Mouse (Mus musculus) forebrain, embryonic 10.5 days (tissue): ENCODE measurements at regions not wholly inside any gene's neighbourhood (a gene's known extent, or its start where the extent isn't known, plus 50 kb on each side); places are given as distances from the start of the nearest gene placed in this dataset.

Experiments
- DNase-seq: peaks from one replicate; pipeline ENCODE4 v3.0.0-alpha.2; 2017; ENCODE audit warnings: low spot score; ENCODE audit errors: extremely low spot score
- H3K27ac ChIP-seq: fragments of 300-500 bp; sonication (generic); 2 replicates; pipeline ENCODE4 v1.5.1; 2016; ENCODE audit warnings: mild to moderate bottlenecking
- H3K27me3 ChIP-seq: fragments of 300-500 bp; sonication (generic); 2 replicates; pipeline ENCODE4 v1.6.1; 2016; ENCODE audit warnings: mild to moderate bottlenecking; ENCODE audit not compliant: poor library complexity, severe bottlenecking
- H3K36me3 ChIP-seq: fragments of 300-500 bp; sonication (generic); replicated peaks from 2 replicates; pipeline ENCODE4 v1.6.1; 2016; ENCODE audit warnings: mild to moderate bottlenecking, moderate library complexity
- H3K4me1 ChIP-seq: fragments of 300-500 bp; sonication (generic); 2 replicates; pipeline ENCODE4 v1.6.1; 2016
- H3K4me3 ChIP-seq: fragments of 300-500 bp; sonication (generic); 2 replicates; pipeline ENCODE4 v1.5.1; 2016; ENCODE audit warnings: mild to moderate bottlenecking, moderate library complexity
- H3K9me3 ChIP-seq: fragments of 300-500 bp; sonication (generic); 2 replicates; pipeline ENCODE4 v1.6.1; 2016; ENCODE audit warnings: mild to moderate bottlenecking, moderate library complexity
- WGBS: fragments of 180-500 bp; shearing (Covaris S2); methylation state at CpG from one replicate; pipeline ENCODE4 v1.1.7; 2016; 5-methylcytosine and 5-hydroxymethylcytosine counted together

- DNase-seq: no peak
- Histone ChIP-seq H3K4me3 (no peak overlapping the region), H3K27me3 (no peaks in the 10 kb centered on the region), H3K9me3 (no peaks in the 10 kb centered on the region), H3K4me1 (no peaks in the 10 kb centered on the region), H3K36me3 (no peaks in the 10 kb centered on the region), H3K27ac (no peak overlapping the region)
- 78% methylated on average over 3 of the region's 3 CpGs for WGBS
Observed at GRCm38 (mm10) chr16:95903383-95903913, 87.3 kb downstream of the Psmg1 start.

DNA sequence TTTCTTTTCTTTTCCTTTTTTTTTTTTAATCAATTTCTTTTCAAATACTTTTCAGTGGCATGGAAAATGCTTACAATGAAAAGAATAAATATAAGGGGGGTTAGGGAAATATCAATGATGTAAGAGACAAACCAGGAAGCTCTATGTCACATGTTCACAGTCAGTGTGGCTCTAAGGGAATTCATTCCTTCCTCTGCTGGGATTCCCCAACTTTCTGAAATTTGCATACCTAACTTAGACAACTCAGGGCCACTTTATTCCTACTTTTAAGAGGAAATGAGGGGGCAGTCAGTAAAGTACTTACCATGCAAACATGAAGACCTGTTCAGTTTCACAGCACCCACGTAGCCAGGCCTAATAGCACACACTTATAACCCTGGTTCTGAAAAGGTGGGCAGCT is 88.6 kb downstream of the Psmg1 start:
- H3K4me1 ChIP-seq: no peaks in the 10 kb centered on the region
- H3K36me3 ChIP-seq: no peaks in the 10 kb centered on the region
- 85% methylated on average over 1 of the region's 1 CpGs for WGBS
- no peak for DNase-seq
- H3K9me3 ChIP-seq: no peaks in the 10 kb centered on the region
- no peaks in the 10 kb centered on the region for H3K27me3 ChIP-seq
- no peak overlapping the region for H3K4me3 ChIP-seq
- no peak overlapping the region for H3K27ac ChIP-seq

- Histone ChIP-seq H3K36me3 (no peaks in the 10 kb centered on the region), H3K4me3 (no peak overlapping the region), H3K9me3 (no peaks in the 10 kb centered on the region), H3K27me3 (no peaks in the 10 kb centered on the region), H3K4me1 (no peaks in the 10 kb centered on the region), H3K27ac (no peak overlapping the region)
- WGBS: 86% methylated on average over 9 of the region's 9 CpGs
- DNase-seq: no peak
Observed at GRCm38 (mm10) chr16:95901388-95901787, 89.4 kb downstream of the Psmg1 start.

GRCm38 (mm10) chr16:95900181-95900580 is 90.6 kb downstream of the Psmg1 start:
- Histone ChIP-seq H3K27me3 (no peaks in the 10 kb centered on the region), H3K27ac (no peak overlapping the region), H3K4me3 (no peak overlapping the region), H3K4me1 (no peaks in the 10 kb centered on the region), H3K9me3 (no peaks in the 10 kb centered on the region), H3K36me3 (no peaks in the 10 kb centered on the region)
- 86% methylated on average over 9 of the region's 9 CpGs for WGBS
- no peak for DNase-seq

GRCm38 (mm10) chr16:95899672-95900071 is 91.1 kb downstream of the Psmg1 start:
- no peak for DNase-seq
- H3K4me3 ChIP-seq: no peak overlapping the region
- H3K27ac ChIP-seq: no peak overlapping the region
- H3K36me3 ChIP-seq: no peaks in the 10 kb centered on the region
- no peaks in the 10 kb centered on the region for H3K27me3 ChIP-seq
- WGBS: 85% methylated on average over 3 of the region's 3 CpGs
- no peaks in the 10 kb centered on the region for H3K9me3 ChIP-seq
- H3K4me1 ChIP-seq: no peaks in the 10 kb centered on the region

DNA sequence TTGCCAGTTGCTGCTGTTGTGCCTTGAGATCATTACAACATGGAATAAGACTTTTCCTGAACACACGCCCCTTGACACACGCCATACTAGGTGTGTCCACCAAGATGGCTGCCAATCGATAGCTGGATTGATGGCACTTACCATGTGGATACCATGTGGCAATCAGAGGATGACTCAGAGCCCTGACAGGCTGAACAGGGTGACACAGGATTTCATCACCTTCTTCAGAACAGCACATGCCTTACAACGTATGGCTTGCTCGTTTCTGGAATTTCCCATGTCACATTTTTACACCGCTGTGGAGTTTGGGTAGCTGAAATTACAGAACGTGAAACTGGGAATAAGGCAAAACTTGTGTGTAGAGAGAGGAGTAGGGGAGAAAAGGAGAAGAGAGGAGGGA is 92.9 kb downstream of the Psmg1 start:
- Histone ChIP-seq H3K27me3 (no peaks in the 10 kb centered on the region), H3K4me1 (no peaks in the 10 kb centered on the region)
- 94% methylated on average over 7 of the region's 7 CpGs for WGBS

GRCm38 (mm10) chr16:95896126-95896525 is 94.6 kb downstream of the Psmg1 start:
- Histone ChIP-seq H3K4me3 (no peak overlapping the region), H3K27ac (no peak overlapping the region), H3K27me3 (no peaks in the 10 kb centered on the region), H3K4me1 (no peaks in the 10 kb centered on the region), H3K9me3 (no peaks in the 10 kb centered on the region), H3K36me3 (no peaks in the 10 kb centered on the region)
- WGBS: 74% methylated on average over 6 of the region's 6 CpGs
- no peak for DNase-seq

More for the DNA sequence above, 92.9 kb downstream of the Psmg1 start:
- no peaks in the 10 kb centered on the region for H3K9me3 ChIP-seq
- DNase-seq: no peak
- H3K27ac ChIP-seq: no peak overlapping the region
- no peak overlapping the region for H3K4me3 ChIP-seq
- no peaks in the 10 kb centered on the region for H3K36me3 ChIP-seq

DNA sequence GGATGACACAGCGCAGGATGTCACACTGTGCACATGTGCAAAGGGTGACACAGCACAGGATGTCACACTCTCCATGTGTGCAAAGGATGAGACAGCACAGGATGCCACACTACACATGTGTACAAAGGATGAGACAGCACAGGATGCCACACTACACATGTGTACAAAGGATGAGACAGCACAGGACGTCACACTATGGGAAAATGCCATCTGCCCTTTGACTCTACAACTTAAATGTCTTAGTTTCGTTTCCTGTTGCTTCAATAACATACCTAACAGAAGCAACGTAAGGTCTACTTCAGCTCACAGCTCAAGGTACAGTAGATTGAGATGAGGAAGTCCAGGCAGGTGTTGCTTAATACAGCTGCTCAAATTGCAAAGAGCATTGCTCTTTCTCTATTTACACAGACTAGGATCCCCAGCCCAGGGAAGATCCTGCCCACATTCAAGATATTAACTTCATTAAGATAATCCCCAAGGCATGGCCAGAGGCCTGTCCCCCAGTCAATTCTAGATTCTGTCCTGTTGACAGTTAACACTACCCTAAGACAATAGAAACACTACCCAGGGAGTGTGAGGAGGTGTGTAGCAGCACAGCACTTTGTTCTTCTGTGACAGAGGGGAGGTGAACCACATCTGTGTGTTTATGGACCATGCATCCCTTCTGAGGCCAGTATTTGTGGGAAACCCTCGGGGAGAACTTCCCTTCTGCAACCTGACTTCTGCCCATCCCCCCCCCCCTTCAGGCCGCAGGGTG is 97.0 kb downstream of the Psmg1 start:
- no peaks in the 10 kb centered on the region for H3K9me3 ChIP-seq
- H3K27ac ChIP-seq: no peak overlapping the region
- no peaks in the 10 kb centered on the region for H3K4me1 ChIP-seq
- no peaks in the 10 kb centered on the region for H3K27me3 ChIP-seq
- WGBS: 80% methylated on average over 6 of the region's 6 CpGs
- H3K36me3 ChIP-seq: no peaks in the 10 kb centered on the region
- no peak overlapping the region for H3K4me3 ChIP-seq
- no peak for DNase-seq

DNA sequence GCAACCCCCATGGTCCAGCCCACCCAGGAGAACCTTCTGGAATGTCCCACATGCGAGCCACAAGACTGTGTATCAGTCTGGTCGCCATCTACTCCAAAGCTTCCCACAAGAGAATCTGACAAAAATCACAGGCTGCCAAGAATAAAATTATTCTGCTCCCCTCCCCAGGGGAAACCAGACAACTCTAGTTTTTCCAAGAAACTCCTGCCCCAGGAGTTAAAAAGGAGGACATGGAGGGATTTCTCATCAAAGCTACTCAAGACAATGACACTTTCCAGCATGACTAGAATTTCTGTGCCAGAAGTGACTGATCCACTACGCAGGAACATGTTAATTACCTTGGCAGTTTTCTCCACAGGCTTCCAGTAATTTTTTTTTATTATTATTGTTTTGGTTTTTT is 98.4 kb downstream of the Psmg1 start:
- Histone ChIP-seq H3K4me1 (no peaks in the 10 kb centered on the region), H3K27ac (no peak overlapping the region), H3K36me3 (no peaks in the 10 kb centered on the region), H3K27me3 (no peaks in the 10 kb centered on the region), H3K9me3 (no peaks in the 10 kb centered on the region), H3K4me3 (no peak overlapping the region)
- WGBS: 88% methylated on average over 3 of the region's 3 CpGs
- no peak for DNase-seq

DNA sequence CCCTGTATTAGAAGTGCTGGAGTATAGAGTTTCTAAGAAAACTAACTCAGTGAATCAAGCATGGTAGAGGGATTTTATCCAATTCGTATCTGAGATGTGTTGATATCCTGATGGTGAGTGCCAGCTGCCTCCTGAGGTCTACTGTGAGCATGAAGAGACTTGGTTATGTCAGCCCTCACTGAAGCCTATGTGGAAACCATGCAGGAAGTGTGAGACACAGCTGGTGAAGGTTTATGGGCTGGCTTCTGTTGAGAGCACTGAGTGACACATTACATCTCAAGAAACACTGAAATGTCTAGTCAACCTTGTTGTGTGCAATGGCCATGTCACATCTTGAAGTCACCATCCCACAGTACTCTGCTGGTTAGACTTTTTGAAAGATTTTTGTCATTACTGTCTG is 104.6 kb downstream of the Psmg1 start:
- no peaks in the 10 kb centered on the region for H3K36me3 ChIP-seq
- no peaks in the 10 kb centered on the region for H3K27me3 ChIP-seq
- WGBS: 89% methylated on average over 1 of the region's 1 CpGs
- no peak for DNase-seq
- no peak overlapping the region for H3K4me3 ChIP-seq
- H3K9me3 ChIP-seq: no peaks in the 10 kb centered on the region
- H3K27ac ChIP-seq: no peak overlapping the region
- H3K4me1 ChIP-seq: no peaks in the 10 kb centered on the region

- H3K9me3 ChIP-seq: no peaks in the 10 kb centered on the region
- 0 out of 2 replicates have a peak, but pooled peaks cover 2% of the 10 kb centered on the region for H3K4me1 ChIP-seq
- no peak overlapping the region for H3K27ac ChIP-seq
- no peak for DNase-seq
- H3K27me3 ChIP-seq: no peaks in the 10 kb centered on the region
- H3K36me3 ChIP-seq: no peaks in the 10 kb centered on the region
- 91% methylated on average over 4 of the region's 4 CpGs for WGBS
- H3K4me3 ChIP-seq: no peak overlapping the region
Observed at GRCm38 (mm10) chr16:95873297-95873696, 117.5 kb downstream of the Psmg1 start.

GRCm38 (mm10) chr16:95872436-95872835 is 118.3 kb downstream of the Psmg1 start:
- 0 out of 2 replicates have a peak, but pooled peaks cover 2% of the 10 kb centered on the region for H3K4me1 ChIP-seq
- no peaks in the 10 kb centered on the region for H3K36me3 ChIP-seq
- H3K27me3 ChIP-seq: no peaks in the 10 kb centered on the region
- H3K4me3 ChIP-seq: no peak overlapping the region
- H3K9me3 ChIP-seq: no peaks in the 10 kb centered on the region
- WGBS: 86% methylated on average over 3 of the region's 3 CpGs
- H3K27ac ChIP-seq: no peak overlapping the region
- DNase-seq: no peak

DNA sequence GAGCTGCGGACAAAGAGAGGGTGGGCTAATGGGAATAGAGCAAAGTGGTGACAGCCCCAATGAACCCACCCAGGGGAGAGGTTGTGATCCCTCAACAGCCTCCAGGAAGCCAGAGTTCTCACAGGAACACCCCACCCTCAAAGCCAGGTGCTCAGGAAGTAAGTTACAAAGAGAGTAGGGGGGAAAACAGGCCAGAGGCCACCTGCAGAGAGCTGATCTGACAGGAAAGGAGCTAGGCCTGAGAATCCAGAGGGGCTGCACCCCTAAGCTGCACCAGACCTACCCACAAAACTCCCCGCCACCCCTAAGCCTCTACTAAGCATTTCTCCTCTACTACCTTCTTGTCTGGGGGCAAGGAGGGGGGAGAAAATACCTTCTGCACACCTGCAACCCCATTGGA is 120.5 kb downstream of the Psmg1 start:
- Histone ChIP-seq H3K9me3 (no peaks in the 10 kb centered on the region), H3K27me3 (no peaks in the 10 kb centered on the region), H3K4me1 (0 out of 2 replicates have a peak, but pooled peaks cover 2% of the 10 kb centered on the region), H3K36me3 (no peaks in the 10 kb centered on the region), H3K27ac (no peak overlapping the region), H3K4me3 (no peak overlapping the region)
- 76% methylated on average over 2 of the region's 2 CpGs for whole genome bisulfite sequencing
- DNase-seq: no peak
